Mouse (Mus musculus): ENCODE results near the gene Foxj2. TPM values are rescaled to one million over a fixed set of nuclear protein-coding genes. Genes with fewer than 3 reads are reported as not detected.

The Foxj2 gene
- total and polyA plus RNA-seq, 3 experiments: 1.9 to 5.4 (median 2.5) TPM

- TF ChIP-seq ELF1 (IDR thresholded peaks at IDR 0.05; ENCODE audit: low read depth, low read length) (peak; percentile 50; the same call in 1 of the 2 replicates), CHD2 (IDR thresholded peaks at IDR 0.05; ENCODE audit: low read length) (peak; percentile 90), ZMIZ1 (IDR thresholded peaks at IDR 0.05; ENCODE audit: low read depth, low read length) (0 out of 2 replicates have a peak, but pooled peaks have one; percentile 24), GABPA (IDR thresholded peaks at IDR 0.05; ENCODE audit: insufficient replicate concordance, low read depth, low read length) (no peak), RCOR1 (conservative IDR thresholded peaks at IDR 0.05; ENCODE audit: low read depth, low read length) (peak; percentile 78; the same call in 1 of the 2 replicates), PAX5 (IDR thresholded peaks at IDR 0.05; ENCODE audit: low read length) (no peak)
These were observed 53.1 kb downstream of the Foxj2 start (continued) for GRCm38 (mm10) chr6:122872800-122873199.

DNA sequence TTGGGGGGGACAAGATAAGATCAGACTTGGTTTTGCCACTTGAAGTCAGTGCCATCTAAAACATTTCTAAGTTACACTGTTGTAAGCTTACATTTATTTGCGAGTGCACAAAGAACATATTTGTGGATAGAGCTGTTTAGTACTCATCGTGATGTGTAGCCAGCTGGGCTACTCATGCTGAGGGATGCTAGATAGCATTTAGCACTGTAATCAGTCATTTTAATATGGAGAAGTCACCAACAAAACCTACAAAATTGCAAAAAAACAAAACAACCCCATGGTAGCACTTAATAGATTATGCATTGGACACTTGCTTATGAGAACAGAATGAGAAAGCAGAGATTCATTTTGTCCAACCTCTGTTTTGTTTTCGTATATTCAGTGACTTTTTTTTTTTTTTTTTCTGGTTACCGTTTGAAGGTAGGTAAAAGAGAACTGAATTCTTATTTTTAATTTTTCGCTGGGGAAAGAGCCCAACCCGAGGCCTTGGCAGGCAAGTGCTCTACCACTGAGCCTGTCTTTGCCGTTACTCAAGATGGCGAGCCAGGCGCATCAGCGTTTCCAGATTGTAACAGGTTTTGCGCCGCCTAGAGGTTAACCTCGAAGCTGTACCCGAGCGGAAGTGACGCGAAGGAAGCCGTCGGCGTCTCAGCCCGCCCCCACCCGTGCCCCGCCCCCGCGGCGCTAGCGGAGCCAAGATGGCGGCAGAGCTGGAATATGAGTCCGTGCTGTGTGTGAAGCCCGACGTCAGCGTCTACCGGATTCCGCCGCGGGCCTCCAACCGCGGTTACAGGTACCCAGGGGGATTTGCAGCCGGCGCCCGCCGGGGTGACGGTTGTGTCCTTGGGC is 54.4 kb downstream of the Foxj2 start, which contains the start of gene Necap1:
Gene Necap1, plus strand, starts transcription at position 604 of the 849 bp plus-strand sequence.
- Histone ChIP-seq H3K36me3 (replicated peaks in 1 of 2; ENCODE audit: control insufficient read depth in 1 of 2, insufficient read depth in 1 of 2, low read length in 1 of 2) (peaks cover 22 to 34% of the 10 kb centered on the region in 2 experiments), H3K4me1 (ENCODE audit: control insufficient read depth in 1 of 2, insufficient read depth in 2 of 2) (peaks cover 18 to 73% of the 10 kb centered on the region in 2 experiments), H3K9ac (ENCODE audit: insufficient read depth, low read depth) (peak within 1 kb of the TSS; percentile 97), H3K9me3 (replicated peaks; ENCODE audit: low read length) (no peaks in the 10 kb centered on the region), H3K4me3 (replicated peaks in 1 of 3; ENCODE audit: low read depth in 2 of 3, low read length in 2 of 3, poor library complexity in 1 of 3) (peak within 1 kb of the TSS; percentile 92 to 99 (median 93)), H3K79me2 (replicated peaks; ENCODE audit: control insufficient read depth, extremely low read depth, insufficient read depth, poor library complexity, severe bottlenecking) (peaks cover 47% of the 10 kb centered on the region), H3K4me2 (ENCODE audit: insufficient read depth, low read depth, poor library complexity, severe bottlenecking) (peak within 1 kb of the TSS; percentile 97), H3K27me3 (replicated peaks) (no peaks in the 10 kb centered on the region), H3K27ac (ENCODE audit: insufficient read depth, low read depth) (peak within 1 kb of the TSS; percentile 94)
- in situ Hi-C loops (cut with MboI; ENCODE audit: low pct_ligation_motif_present, low pct_unique_long_range_greater_than_20kb, low sequenced_read_pairs): loop anchor here (5.0 kb wide), 1 partner anchor 67 kb away; no protein-coding TSS in a partner anchor
- dilution Hi-C loops (cut with MboI; ENCODE audit: extremely low pct_ligation_motif_present, extremely low pct_unique_long_range_greater_than_20kb, low sequenced_read_pairs): no loop called here
- peak; percentile 96 for DNase-seq (ENCODE audit: extremely low read depth)
- TF ChIP-seq RAD21 (IDR thresholded peaks at IDR 0.05; ENCODE audit: low read depth, low read length) (peak; percentile 57), CTCF (conservative IDR thresholded peaks at IDR 0.05 in 1 of 2, IDR thresholded peaks at IDR 0.05 in 1 of 2; ENCODE audit: low read depth in 2 of 2, low read length in 2 of 2) (peak in 1 of 2 experiments; percentile 88; a peak in 2 of 4 replicates), CHD1 (IDR thresholded peaks at IDR 0.05; ENCODE audit: low read depth, low read length) (peak; percentile 40), TBP (conservative IDR thresholded peaks at IDR 0.05; ENCODE audit: low read depth, low read length) (peak; percentile 80), MXI1 (IDR thresholded peaks at IDR 0.05; ENCODE audit: low read depth, low read length) (peak; percentile 29), HCFC1 (IDR thresholded peaks at IDR 0.05; ENCODE audit: low read depth, low read length) (peak; percentile 86), KAT2A (IDR thresholded peaks at IDR 0.05; ENCODE audit: insufficient replicate concordance, low read length) (peak; percentile 71; the same call in 1 of the 2 replicates), ZC3H11A (IDR thresholded peaks at IDR 0.05; ENCODE audit: low read depth, low read length) (peak; percentile 31), MAFK (IDR thresholded peaks at IDR 0.05; ENCODE audit: insufficient replicate concordance, low read length) (no peak), POLR2AphosphoS2 (IDR thresholded peaks at IDR 0.05; ENCODE audit: low read depth, low read length) (0 out of 2 replicates have a peak, but pooled peaks have one; percentile 44), CHD2 (IDR thresholded peaks at IDR 0.05; ENCODE audit: low read length) (0 out of 2 replicates have a peak, but pooled peaks have one; percentile 28), PAX5 (IDR thresholded peaks at IDR 0.05; ENCODE audit: low read length) (no peak), MAZ (IDR thresholded peaks at IDR 0.05; ENCODE audit: low read depth, low read length) (peak; percentile 73), NELFE (IDR thresholded peaks at IDR 0.05; ENCODE audit: low read depth, low read length) (peak; percentile 85), TCF12 (IDR thresholded peaks at IDR 0.05; ENCODE audit: low read depth, low read length) (peak; percentile 95), MAX (IDR thresholded peaks at IDR 0.05; ENCODE audit: low read length) (no peak; the same call in 1 of the 2 replicates), JUND (conservative IDR thresholded peaks at IDR 0.05; ENCODE audit: low read depth, low read length) (peak; percentile 48; the same call in 1 of the 2 replicates), ZNF384 (IDR thresholded peaks at IDR 0.05; ENCODE audit: low read depth, low read length) (peak; percentile 46), RCOR1 (conservative IDR thresholded peaks at IDR 0.05; ENCODE audit: low read depth, low read length) (0 out of 2 replicates have a peak, but pooled peaks have one; percentile 35), E2F4 (IDR thresholded peaks at IDR 0.05; ENCODE audit: insufficient replicate concordance, low read depth, low read length) (no peak), MYC (IDR thresholded peaks at IDR 0.05; ENCODE audit: low read depth, low read length) (peak; percentile 74; the same call in 1 of the 2 replicates), MEF2A (IDR thresholded peaks at IDR 0.05; ENCODE audit: borderline replicate concordance, low read depth, low read length) (peak; percentile 66; the same call in 1 of the 2 replicates), ETS1 (conservative IDR thresholded peaks at IDR 0.05; ENCODE audit: low read depth, low read length) (peak; percentile 55), ELF1 (IDR thresholded peaks at IDR 0.05; ENCODE audit: low read depth, low read length) (peak; percentile 62), EP300 (IDR thresholded peaks at IDR 0.05; ENCODE audit: low read length) (peak; percentile 56), JUN (IDR thresholded peaks at IDR 0.05; ENCODE audit: insufficient read depth, low read depth, low read length) (0 out of 2 replicates have a peak, but pooled peaks have one; percentile 16), BHLHE40 (IDR thresholded peaks at IDR 0.05; ENCODE audit: low read depth, low read length) (peak; percentile 56), SMC3 (IDR thresholded peaks at IDR 0.05; ENCODE audit: low read depth, low read length) (peak; percentile 63), NRF1 (IDR thresholded peaks at IDR 0.05; ENCODE audit: low read depth, low read length) (peak; percentile 56), UBTF (IDR thresholded peaks at IDR 0.05; ENCODE audit: low read depth, low read length) (no peak), SIN3A (IDR thresholded peaks at IDR 0.05; ENCODE audit: low read length) (peak; percentile 65), POLR2A (IDR thresholded peaks at IDR 0.05; ENCODE audit: low read depth, low read length) (peak; percentile 86)
